In the genomic region with DNA sequence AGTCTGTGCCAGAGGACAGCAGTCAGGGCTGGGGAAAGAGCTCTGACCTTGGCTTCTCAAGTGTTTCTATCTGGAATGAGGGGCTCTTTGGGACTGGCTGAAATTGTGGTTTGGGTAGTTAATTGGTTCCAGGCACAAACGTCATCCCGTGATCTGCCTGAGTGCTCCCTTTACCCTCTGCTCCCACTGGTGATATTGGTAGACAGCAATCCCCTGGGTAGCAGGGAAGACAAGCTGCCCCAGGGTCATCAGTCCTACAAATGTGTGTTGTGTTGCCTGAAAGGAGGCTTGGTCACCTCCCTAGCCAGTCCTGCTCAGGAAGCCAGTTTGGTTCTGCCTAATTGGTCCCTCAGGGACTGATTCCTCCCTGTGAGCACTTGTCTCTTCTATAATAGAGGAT, we compare ENCODE assay signal across 27 mouse cellular contexts. TPM values are rescaled to one million over a fixed set of nuclear protein-coding genes. Genes with fewer than 3 reads are reported as not detected.
"Had no signal": no experiment of that assay in that cellular context is flagged by ENCODE, and none has a peak within 500 bp of the region (broad histone marks: within the 10 kb centered on the region; RNA-seq: fewer than 3 reads in every experiment).

Gene Olfr527, plus strand, starts transcription at position 301 of the 400 bp plus-strand sequence.

- H3K27me3 ChIP-seq: midbrain, embryonic 12.5 days; neural tube, embryonic 13.5 days; neural tube, embryonic 15.5 days had no signal

- DNase-seq: lung, adult 18-20 months; lung, embryonic 14.5 days; lung, postnatal 10 days; lung, postnatal 4 days; retina, postnatal 1 day; right cerebral cortex, adult 18-20 months; right cerebral cortex, postnatal 25 days; right cerebral cortex, postnatal 4 days; spleen, adult 18-20 months; thymus, adult 18-20 months; thymus, postnatal 14 days; thymus, postnatal 36 days had no signal

- H3K4me2 ChIP-seq: lung, embryonic 14.5 days; midbrain, embryonic 12.5 days; neural tube, embryonic 13.5 days; neural tube, embryonic 15.5 days had no signal

- H3K4me3 ChIP-seq: midbrain, embryonic 10.5 days; midbrain, embryonic 12.5 days; myocyte; neural tube, embryonic 13.5 days; neural tube, embryonic 15.5 days had no signal

- H3K4me1 ChIP-seq: midbrain, embryonic 10.5 days; midbrain, embryonic 12.5 days; neural tube, embryonic 13.5 days; neural tube, embryonic 15.5 days had no signal

- H3K9ac ChIP-seq: lung, embryonic 14.5 days; midbrain, embryonic 12.5 days; neural tube, embryonic 13.5 days; neural tube, embryonic 15.5 days had no signal

- H3K27ac ChIP-seq: midbrain, embryonic 10.5 days; midbrain, embryonic 12.5 days; neural tube, embryonic 13.5 days; neural tube, embryonic 15.5 days had no signal

- H3K9me3 ChIP-seq: midbrain, embryonic 10.5 days; midbrain, embryonic 12.5 days; neural tube, embryonic 13.5 days; neural tube, embryonic 15.5 days had no signal

- ATAC-seq: midbrain, embryonic 16.5 days had no signal

- H3K36me3 ChIP-seq: midbrain, embryonic 10.5 days; midbrain, embryonic 12.5 days; neural tube, embryonic 13.5 days; neural tube, embryonic 15.5 days had no signal

RNA-seq across cellular contexts. Expression of gene Olfr527, which starts in this region (rescaled TPM):
- total RNA-seq: megakaryocyte, adult 5-6 weeks; megakaryocyte-erythroid progenitor cell, adult 5-6 weeks had no signal
- polyA plus RNA-seq: liver, embryonic 16.5 days; lung, embryonic 14.5 days; lung, embryonic 16.5 days; midbrain, embryonic 10.5 days; midbrain, embryonic 12.5 days; midbrain, embryonic 16.5 days; myocyte; neural tube, embryonic 11.5 days; neural tube, embryonic 13.5 days; neural tube, embryonic 15.5 days; small intestine, adult 2 months; stomach, embryonic 14.5 days; stomach, embryonic 16.5 days; thymus, postnatal 0 days had no signal
